Mouse (Mus musculus): ENCODE data around the gene Ppp1r8. TPM values are rescaled to one million over a fixed set of nuclear protein-coding genes. Genes with fewer than 3 reads are reported as not detected.
"Not testable (repeated sequence)": the region's sequence is repeated elsewhere in the genome, so short reads cannot be mapped to it uniquely, and the experiment has no call there.

The Ppp1r8 gene
- polyA plus RNA-seq, 1 experiment from 2014 or later = 60.2 TPM

DNA sequence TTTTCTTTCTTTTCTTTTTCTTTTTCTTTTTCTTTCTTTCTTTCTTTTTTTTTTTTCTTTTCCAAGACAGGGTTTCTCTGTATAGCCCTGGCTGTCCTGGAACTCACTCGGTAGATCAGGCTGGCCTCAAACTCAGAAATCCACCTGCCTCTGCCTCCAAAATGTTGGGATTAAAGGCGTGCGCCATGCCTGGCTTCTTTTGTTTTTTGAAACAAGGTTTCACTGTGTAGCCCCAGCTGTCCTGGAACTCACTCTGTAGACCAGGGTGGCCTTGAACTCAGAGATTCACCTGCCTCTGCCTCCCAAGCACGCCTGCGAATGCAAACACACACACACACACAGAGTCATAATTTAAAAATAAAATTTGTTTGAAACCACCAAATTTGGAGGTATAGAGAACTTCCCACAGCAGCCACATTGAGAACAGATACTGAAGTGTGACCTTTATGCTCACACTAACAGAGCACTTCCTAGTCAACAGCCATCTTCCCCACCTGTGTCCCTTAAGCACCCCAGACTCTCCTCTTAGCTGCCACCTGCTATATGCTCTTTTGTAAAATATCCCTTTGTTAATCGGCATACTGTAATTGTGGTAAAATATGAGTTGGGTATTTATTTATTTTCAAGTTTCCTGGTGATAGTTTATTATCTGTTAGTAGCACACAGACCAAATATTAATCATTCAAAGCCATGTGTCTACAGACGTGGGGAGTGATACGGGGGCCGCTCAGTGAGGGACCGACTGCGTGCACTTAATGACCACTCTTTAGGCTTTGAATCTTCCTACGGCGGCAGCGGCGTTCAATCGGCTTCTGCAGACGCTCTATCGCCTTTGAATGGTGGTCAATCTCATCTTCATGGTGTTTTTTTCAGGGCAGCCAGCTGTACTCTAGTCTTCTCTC lies 41.5 kb downstream of the Ppp1r8 start:
- no peak overlapping the region for H3K4me2 ChIP-seq (ENCODE audit: low read depth, low read length)
- H3K9me3 ChIP-seq (ENCODE audit: control insufficient read depth, low read length) = no peaks in the 10 kb centered on the region
- no peaks in the 10 kb centered on the region for H3K27me3 ChIP-seq (replicated peaks; ENCODE audit: control insufficient read depth, insufficient read depth, low read length)
- H3K9ac ChIP-seq (ENCODE audit: low read depth, low read length) = peak overlapping the region; percentile 2; the same call in 1 of the 2 replicates
- peak overlapping the region; percentile 5; the same call in 1 of the 2 replicates for H3K27ac ChIP-seq (ENCODE audit: low read length)
- ATAC-seq = no peak
- H3K4me3 ChIP-seq (ENCODE audit: low read length) = no peak overlapping the region
- 87% methylated on average over 18 of the region's 18 CpGs for WGBS
- no peaks in the 10 kb centered on the region for H3K4me1 ChIP-seq (ENCODE audit: control insufficient read depth, insufficient read depth, low read length)
- H3K36me3 ChIP-seq (ENCODE audit: control insufficient read depth, insufficient read depth, low read length) = no peaks in the 10 kb centered on the region

GRCm38 (mm10) chr4:132799845-132800244 lies 43.1 kb downstream of the Ppp1r8 start:
- H3K4me1 ChIP-seq (ENCODE audit: control insufficient read depth, insufficient read depth, low read length) = peaks cover 4% of the 10 kb centered on the region; the same call in 1 of the 2 replicates
- no peak overlapping the region for H3K4me3 ChIP-seq (ENCODE audit: low read length)
- H3K9ac ChIP-seq (ENCODE audit: low read depth, low read length) = no peak overlapping the region
- no peak overlapping the region for H3K4me2 ChIP-seq (ENCODE audit: low read depth, low read length)
- no peak overlapping the region for H3K27ac ChIP-seq (ENCODE audit: low read length)
- no peak for ATAC-seq
- no peaks in the 10 kb centered on the region for H3K36me3 ChIP-seq (ENCODE audit: control insufficient read depth, insufficient read depth, low read length)
- H3K9me3 ChIP-seq (ENCODE audit: control insufficient read depth, low read length) = no peaks in the 10 kb centered on the region
- 87% methylated on average over 4 of the region's 4 CpGs for WGBS
- H3K27me3 ChIP-seq (replicated peaks; ENCODE audit: control insufficient read depth, insufficient read depth, low read length) = peaks cover 6% of the 10 kb centered on the region

GRCm38 (mm10) chr4:132798666-132799065 lies 44.3 kb downstream of the Ppp1r8 start:
- not testable (repeated sequence) for H3K4me1 ChIP-seq (ENCODE audit: control insufficient read depth, insufficient read depth, low read length); H3K36me3 ChIP-seq (ENCODE audit: control insufficient read depth, insufficient read depth, low read length); H3K4me3 ChIP-seq (ENCODE audit: low read length); H3K27ac ChIP-seq (ENCODE audit: low read length); H3K4me2 ChIP-seq (ENCODE audit: low read depth, low read length); H3K9me3 ChIP-seq (ENCODE audit: control insufficient read depth, low read length); H3K27me3 ChIP-seq (replicated peaks; ENCODE audit: control insufficient read depth, insufficient read depth, low read length); H3K9ac ChIP-seq (ENCODE audit: low read depth, low read length); ATAC-seq
- 86% methylated on average over 3 of the region's 3 CpGs for WGBS

- Histone ChIP-seq H3K9me3 (ENCODE audit: control insufficient read depth, low read length) (no peaks in the 10 kb centered on the region), H3K27ac (ENCODE audit: low read length) (no peak overlapping the region), H3K4me1 (ENCODE audit: control insufficient read depth, insufficient read depth, low read length) (peaks cover 4% of the 10 kb centered on the region; the same call in 1 of the 2 replicates), H3K4me3 (ENCODE audit: low read length) (no peak overlapping the region), H3K4me2 (ENCODE audit: low read depth, low read length) (no peak overlapping the region), H3K27me3 (replicated peaks; ENCODE audit: control insufficient read depth, insufficient read depth, low read length) (peaks cover 9% of the 10 kb centered on the region), H3K36me3 (ENCODE audit: control insufficient read depth, insufficient read depth, low read length) (no peaks in the 10 kb centered on the region), H3K9ac (ENCODE audit: low read depth, low read length) (no peak overlapping the region)
- no peak for ATAC-seq
- 69% methylated on average over 4 of the region's 4 CpGs for WGBS
Observed at GRCm38 (mm10) chr4:132798028-132798427, 44.9 kb downstream of the Ppp1r8 start.

- no peak overlapping the region for H3K27ac ChIP-seq (ENCODE audit: low read length)
- peaks cover 4% of the 10 kb centered on the region; the same call in 1 of the 2 replicates for H3K4me1 ChIP-seq (ENCODE audit: control insufficient read depth, insufficient read depth, low read length)
- H3K9me3 ChIP-seq (ENCODE audit: control insufficient read depth, low read length) = no peaks in the 10 kb centered on the region
- 79% methylated on average over 1 of the region's 1 CpGs for WGBS
- ATAC-seq = no peak
- H3K27me3 ChIP-seq (replicated peaks; ENCODE audit: control insufficient read depth, insufficient read depth, low read length) = peaks cover 9% of the 10 kb centered on the region
- H3K9ac ChIP-seq (ENCODE audit: low read depth, low read length) = no peak overlapping the region
- no peaks in the 10 kb centered on the region for H3K36me3 ChIP-seq (ENCODE audit: control insufficient read depth, insufficient read depth, low read length)
- H3K4me3 ChIP-seq (ENCODE audit: low read length) = no peak overlapping the region
- H3K4me2 ChIP-seq (ENCODE audit: low read depth, low read length) = no peak overlapping the region
Observed at GRCm38 (mm10) chr4:132797461-132797860, 45.5 kb downstream of the Ppp1r8 start.

DNA sequence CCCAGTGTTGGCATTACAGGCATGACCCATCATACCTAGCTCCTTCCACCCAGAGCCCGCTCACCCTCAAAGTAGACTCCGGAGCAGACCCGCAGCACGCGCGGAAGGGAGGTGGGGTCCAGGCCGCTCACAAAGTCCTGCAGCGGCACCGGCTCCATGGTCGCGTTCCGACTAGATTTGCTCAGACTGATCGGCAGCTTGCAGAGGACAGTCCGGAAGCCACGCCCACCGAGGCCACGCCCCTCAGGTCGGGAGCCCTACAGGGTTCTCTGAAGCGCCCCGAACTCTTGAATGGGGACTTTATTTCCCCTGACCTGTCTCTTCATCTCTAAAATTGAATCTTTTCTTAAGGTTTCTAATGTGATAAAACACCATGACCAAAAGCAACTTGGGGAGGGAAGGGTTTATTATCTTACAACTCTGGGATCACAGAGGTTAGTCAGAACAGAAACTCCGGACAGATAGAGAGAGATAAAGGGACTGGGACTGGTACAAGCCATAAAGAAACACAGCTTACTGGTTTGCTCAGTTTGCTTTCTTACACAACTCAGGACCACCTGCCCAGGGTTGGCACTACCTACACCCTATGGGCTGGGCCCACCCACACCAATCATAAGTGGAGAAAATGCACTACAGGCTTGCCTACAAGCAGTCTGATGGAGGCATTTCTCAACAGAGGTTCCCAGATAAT lies 46.6 kb downstream of the Ppp1r8 start, which contains the start of gene Themis2:
Gene Themis2, minus strand, starts transcription at position 192 of the 691 bp plus-strand sequence.
- Histone ChIP-seq H3K4me1 (ENCODE audit: control insufficient read depth, insufficient read depth, low read length) (peaks cover 4% of the 10 kb centered on the region; the same call in 1 of the 2 replicates), H3K9me3 (ENCODE audit: control insufficient read depth, low read length) (no peaks in the 10 kb centered on the region), H3K9ac (ENCODE audit: low read depth, low read length) (peak within 1 kb of the TSS; percentile 68), H3K27me3 (replicated peaks; ENCODE audit: control insufficient read depth, insufficient read depth, low read length) (peaks cover 9% of the 10 kb centered on the region), H3K4me2 (ENCODE audit: low read depth, low read length) (peak within 1 kb of the TSS; percentile 90), H3K27ac (ENCODE audit: low read length) (no peak within 1 kb of the TSS; the same call in 1 of the 2 replicates), H3K36me3 (ENCODE audit: control insufficient read depth, insufficient read depth, low read length) (no peaks in the 10 kb centered on the region), H3K4me3 (ENCODE audit: low read length) (peak within 1 kb of the TSS; percentile 47)
- WGBS = 1% methylated on average over 21 of the region's 21 CpGs
- peak; percentile 77 for ATAC-seq

GRCm38 (mm10) chr4:132795171-132795570 lies 47.8 kb downstream of the Ppp1r8 start:
- H3K4me1 ChIP-seq (ENCODE audit: control insufficient read depth, insufficient read depth, low read length) = peaks cover 4% of the 10 kb centered on the region; the same call in 1 of the 2 replicates
- ATAC-seq = no peak
- H3K36me3 ChIP-seq (ENCODE audit: control insufficient read depth, insufficient read depth, low read length) = no peaks in the 10 kb centered on the region
- no peak overlapping the region for H3K4me2 ChIP-seq (ENCODE audit: low read depth, low read length)
- H3K27me3 ChIP-seq (replicated peaks; ENCODE audit: control insufficient read depth, insufficient read depth, low read length) = peaks cover 9% of the 10 kb centered on the region
- no peaks in the 10 kb centered on the region for H3K9me3 ChIP-seq (ENCODE audit: control insufficient read depth, low read length)
- no peak overlapping the region for H3K4me3 ChIP-seq (ENCODE audit: low read length)
- no peak overlapping the region for H3K27ac ChIP-seq (ENCODE audit: low read length)
- no peak overlapping the region for H3K9ac ChIP-seq (ENCODE audit: low read depth, low read length)
- WGBS = 57% methylated on average over 7 of the region's 7 CpGs

DNA sequence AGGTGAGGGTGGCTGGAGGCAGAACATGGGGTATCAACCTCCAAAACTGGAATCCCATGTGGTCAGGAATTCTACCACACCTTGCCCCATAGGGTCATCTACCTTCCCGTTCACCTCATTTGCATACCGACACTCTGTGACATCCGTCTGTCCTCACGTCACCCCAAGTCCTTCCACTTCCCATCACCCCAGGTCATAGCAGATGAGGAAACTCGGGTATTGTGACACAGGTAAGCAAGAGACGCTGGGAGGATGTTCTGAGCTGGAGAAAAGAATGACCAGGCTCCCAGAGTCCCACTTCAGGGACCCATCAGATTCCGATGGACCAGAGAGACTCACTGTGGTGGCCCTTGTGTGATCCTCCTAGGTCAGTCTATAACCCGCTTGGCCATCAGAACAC lies 48.2 kb downstream of the Ppp1r8 start:
- 69% methylated on average over 8 of the region's 8 CpGs for WGBS
- no peaks in the 10 kb centered on the region for H3K9me3 ChIP-seq (ENCODE audit: control insufficient read depth, low read length)
- no peak overlapping the region for H3K4me2 ChIP-seq (ENCODE audit: low read depth, low read length)
- H3K27me3 ChIP-seq (replicated peaks; ENCODE audit: control insufficient read depth, insufficient read depth, low read length) = peaks cover 9% of the 10 kb centered on the region
- no peaks in the 10 kb centered on the region for H3K36me3 ChIP-seq (ENCODE audit: control insufficient read depth, insufficient read depth, low read length)
- H3K4me3 ChIP-seq (ENCODE audit: low read length) = no peak overlapping the region
- no peak overlapping the region for H3K27ac ChIP-seq (ENCODE audit: low read length)
- no peak overlapping the region for H3K9ac ChIP-seq (ENCODE audit: low read depth, low read length)
- H3K4me1 ChIP-seq (ENCODE audit: control insufficient read depth, insufficient read depth, low read length) = peaks cover 4% of the 10 kb centered on the region; the same call in 1 of the 2 replicates
- ATAC-seq = no peak; the same call in 1 of the 2 replicates

DNA sequence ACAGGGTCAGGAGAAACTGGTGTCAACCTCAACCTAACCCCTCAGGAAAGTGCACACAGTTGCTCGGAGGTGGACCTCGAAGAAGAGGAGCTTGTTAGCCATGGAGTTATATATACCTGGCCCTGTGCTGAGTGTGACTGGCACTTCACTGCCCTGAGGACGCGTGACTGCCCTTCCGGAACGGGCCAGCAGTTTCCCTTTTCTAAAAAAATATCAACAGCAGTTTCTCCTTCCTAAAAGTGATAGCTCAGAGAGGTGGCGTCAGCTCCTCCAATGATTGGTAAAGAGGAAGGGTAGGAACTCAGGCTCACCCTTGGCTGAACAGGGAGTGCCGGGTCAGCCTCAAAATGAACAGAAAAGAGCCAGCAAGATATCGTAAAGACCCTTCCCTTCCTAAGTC lies 48.9 kb downstream of the Ppp1r8 start:
- H3K4me1 ChIP-seq (ENCODE audit: control insufficient read depth, insufficient read depth, low read length) = peaks cover 4% of the 10 kb centered on the region; the same call in 1 of the 2 replicates
- no peaks in the 10 kb centered on the region for H3K9me3 ChIP-seq (ENCODE audit: control insufficient read depth, low read length)
- no peak overlapping the region for H3K4me3 ChIP-seq (ENCODE audit: low read length)
- H3K9ac ChIP-seq (ENCODE audit: low read depth, low read length) = no peak overlapping the region
- no peak overlapping the region for H3K27ac ChIP-seq (ENCODE audit: low read length)
- no peak for ATAC-seq
- H3K27me3 ChIP-seq (replicated peaks; ENCODE audit: control insufficient read depth, insufficient read depth, low read length) = peaks cover 9% of the 10 kb centered on the region
- WGBS = 71% methylated on average over 9 of the region's 9 CpGs
- H3K36me3 ChIP-seq (ENCODE audit: control insufficient read depth, insufficient read depth, low read length) = no peaks in the 10 kb centered on the region
- H3K4me2 ChIP-seq (ENCODE audit: low read depth, low read length) = no peak overlapping the region

Data from intestine, embryonic 16.5 days (tissue).